Mouse (Mus musculus) lung, embryonic 15.5 days (tissue): Measurements from ENCODE around the gene Boc. TPM values are rescaled to one million over a fixed set of nuclear protein-coding genes. Genes with fewer than 3 reads are reported as not detected.
A peak's percentile ranks its signal among the peaks of the same experiment; 100 is the strongest.

Source experiments
- ATAC-seq: fragments of 200-750 bp; cut with Nextera tagmentation; 2 replicates; pipeline ENCODE4 v1.8.0; 2017; ENCODE audit warnings: moderate number of reproducible peaks, borderline replicate concordance; ENCODE audit not compliant: low FRiP score, low TSS enrichment; ENCODE audit errors: extremely low read depth
- H3K27ac ChIP-seq: fragments of 300-500 bp; sonication (generic); 2 replicates; pipeline ENCODE4 v1.5.1; 2015; ENCODE audit warnings: moderate library complexity, mild to moderate bottlenecking, inconsistent platforms
- H3K27me3 ChIP-seq: fragments of 300-500 bp; sonication (generic); 2 replicates; pipeline ENCODE4 v1.6.1; 2015; ENCODE audit warnings: inconsistent platforms
- H3K36me3 ChIP-seq: fragments of 300-500 bp; sonication (generic); 2 replicates; pipeline ENCODE4 v1.6.1; 2015; ENCODE audit warnings: inconsistent platforms
- H3K4me1 ChIP-seq: fragments of 300-500 bp; sonication (generic); 2 replicates; pipeline ENCODE4 v1.6.1; 2015; ENCODE audit warnings: inconsistent platforms
- H3K4me2 ChIP-seq: fragments of 300-500 bp; sonication (generic); 2 replicates; pipeline ENCODE4 v1.6.1; 2015; ENCODE audit warnings: inconsistent platforms, mild to moderate bottlenecking, moderate library complexity
- H3K4me3 ChIP-seq: fragments of 300-500 bp; sonication (generic); 2 replicates; pipeline ENCODE4 v1.5.1; 2015; ENCODE audit warnings: mild to moderate bottlenecking, inconsistent platforms
- H3K9ac ChIP-seq: fragments of 300-500 bp; sonication (generic); 2 replicates; pipeline ENCODE4 v1.6.1; 2015; ENCODE audit warnings: inconsistent platforms
- H3K9me3 ChIP-seq: fragments of 300-500 bp; sonication (generic); 2 replicates; pipeline ENCODE4 v1.6.1; 2016; ENCODE audit warnings: inconsistent platforms
- WGBS: fragments of 180-500 bp; shearing (Covaris S2); methylation state at CpG from one replicate; pipeline ENCODE4 v1.1.7; 2015; 5-methylcytosine and 5-hydroxymethylcytosine counted together
- polyA plus RNA-seq: library from polyadenylated mRNA; unstranded; fragments of >200 nt; fragmentation: Nextera tagmentation; extraction: Ambion mirVana; gene quantifications from 2 replicates; pipeline ENCODE4 v1.2.1, GENCODE M21; 2015

The Boc gene
- polyA plus RNA-seq, 1 experiment from 2014 or later: 29.9 TPM

DNA sequence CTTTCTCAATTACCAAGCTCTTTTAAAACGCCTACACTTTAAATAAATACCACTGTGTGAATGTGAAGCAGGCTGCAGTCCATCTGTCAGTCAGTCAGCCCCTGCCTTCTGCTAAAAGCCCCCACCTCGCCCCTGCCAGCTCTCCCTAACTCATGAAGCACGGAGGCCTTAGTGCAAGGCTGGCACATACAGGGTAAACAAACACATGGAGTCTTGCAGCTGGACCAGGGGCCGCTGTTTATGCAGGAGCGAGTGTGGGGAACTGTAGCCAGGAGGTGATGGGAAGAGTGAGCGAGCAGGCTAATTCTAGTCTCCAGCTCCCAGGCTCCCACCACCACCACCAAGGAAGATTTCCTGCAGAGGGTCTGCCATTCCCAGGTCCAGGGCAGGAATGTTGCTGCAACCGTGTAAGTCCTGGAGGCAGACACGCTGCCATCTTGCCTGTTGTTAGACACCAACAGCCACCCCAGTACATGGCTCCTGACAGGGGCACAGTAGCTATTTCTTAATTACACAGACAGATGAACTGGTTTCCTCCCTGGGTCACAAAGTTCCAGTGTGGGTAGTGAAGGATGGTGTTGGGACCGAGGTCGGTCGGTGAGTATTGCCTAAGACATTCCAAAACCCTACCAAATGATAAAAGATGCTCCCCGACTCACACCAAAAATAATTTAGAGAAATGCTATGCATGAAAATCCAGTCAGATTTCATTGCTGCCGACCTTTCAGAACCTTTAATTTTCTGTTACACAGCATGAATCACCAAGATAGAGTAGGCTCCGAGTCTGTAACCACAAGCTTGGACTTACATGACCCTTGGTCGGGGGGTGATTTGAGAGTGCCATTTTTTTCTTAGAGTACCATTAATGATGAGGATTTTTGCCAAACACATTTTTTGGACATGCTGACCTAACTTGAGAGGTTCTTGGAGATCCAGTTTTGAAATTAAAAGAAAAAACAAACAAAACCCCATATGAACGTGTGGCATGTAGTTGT is 20.0 kb downstream of the Boc start:
- Histone ChIP-seq H3K9ac (no peak overlapping the region), H3K27ac (peak overlapping the region; percentile 68), H3K4me3 (no peak overlapping the region), H3K4me1 (peaks cover 75% of the 10 kb centered on the region), H3K4me2 (peak overlapping the region; percentile 24), H3K9me3 (no peaks in the 10 kb centered on the region), H3K36me3 (no peaks in the 10 kb centered on the region), H3K27me3 (no peaks in the 10 kb centered on the region)
- peak; percentile 64 for ATAC-seq
- 30% methylated on average over 16 of the region's 16 CpGs for WGBS

DNA sequence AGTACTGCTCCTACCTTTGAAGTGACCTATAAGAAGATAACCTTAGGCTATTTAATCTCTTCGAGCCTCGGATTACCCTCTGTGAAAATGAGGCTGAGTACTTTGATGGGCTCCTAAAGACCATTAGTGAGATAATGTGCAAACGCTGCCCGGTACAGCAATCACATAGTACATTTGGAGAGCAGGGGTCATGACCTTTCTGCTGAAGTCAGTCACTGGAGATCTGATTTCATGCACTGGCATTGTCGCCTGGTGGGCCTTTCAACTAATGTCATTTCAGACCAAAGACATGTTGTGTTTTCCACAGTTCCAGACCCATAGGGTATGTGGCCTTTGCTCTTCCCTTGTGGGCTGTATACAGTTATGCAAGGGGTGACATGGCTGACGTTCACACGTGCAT is 24.6 kb downstream of the Boc start:
- no peak for ATAC-seq
- Histone ChIP-seq H3K4me1 (peaks cover 80% of the 10 kb centered on the region), H3K27me3 (no peaks in the 10 kb centered on the region), H3K36me3 (no peaks in the 10 kb centered on the region), H3K9me3 (no peaks in the 10 kb centered on the region), H3K4me2 (no peak overlapping the region), H3K27ac (no peak overlapping the region), H3K4me3 (no peak overlapping the region), H3K9ac (no peak overlapping the region)
- WGBS: 22% methylated on average over 7 of the region's 7 CpGs

DNA sequence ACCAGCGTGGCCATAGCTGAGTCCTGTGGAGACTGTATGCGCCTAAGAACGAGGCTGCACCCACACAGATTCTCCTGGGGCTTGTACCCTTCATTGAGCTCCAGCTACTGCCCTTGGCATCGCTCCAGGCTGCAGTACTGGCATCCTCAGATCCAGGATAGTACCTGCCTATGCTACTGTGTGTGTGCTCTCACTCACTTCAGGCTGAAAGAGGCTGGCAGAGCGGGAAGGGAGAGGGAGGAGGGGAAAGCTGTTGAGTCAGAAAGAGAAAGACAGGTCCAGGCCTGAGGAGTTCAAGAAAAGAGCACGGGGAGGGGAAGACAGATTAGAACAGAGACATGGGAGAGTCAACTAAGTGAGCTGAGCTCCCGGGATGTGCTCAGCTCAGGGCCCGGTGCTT is 25.2 kb downstream of the Boc start:
- Histone ChIP-seq H3K4me2 (no peak overlapping the region), H3K27ac (no peak overlapping the region), H3K4me1 (peaks cover 79% of the 10 kb centered on the region), H3K36me3 (no peaks in the 10 kb centered on the region), H3K27me3 (no peaks in the 10 kb centered on the region), H3K9me3 (no peaks in the 10 kb centered on the region), H3K9ac (no peak overlapping the region), H3K4me3 (no peak overlapping the region)
- 31% methylated on average over 8 of the region's 8 CpGs for WGBS
- no peak for ATAC-seq

DNA sequence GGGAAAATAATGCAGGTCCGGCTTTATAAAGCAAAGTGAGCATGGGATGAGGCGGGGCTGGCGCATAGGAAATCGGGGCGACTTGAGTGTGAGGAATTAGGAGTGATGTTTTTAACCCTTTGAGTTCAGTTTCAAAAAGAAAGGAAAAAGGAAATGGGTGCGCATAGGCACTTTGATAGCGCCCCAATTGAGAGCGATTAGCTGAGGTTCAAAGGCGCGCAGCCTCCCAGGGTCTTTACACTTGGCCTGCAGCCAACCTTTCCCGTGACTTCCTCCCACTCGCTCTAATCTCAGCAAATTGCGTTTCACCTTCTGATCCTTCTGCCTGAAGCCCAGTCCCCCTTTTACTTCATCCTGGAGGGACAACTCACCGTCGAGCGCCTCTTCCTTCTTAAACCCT is 25.8 kb downstream of the Boc start:
- 29% methylated on average over 16 of the region's 16 CpGs for WGBS
- Histone ChIP-seq H3K4me1 (peaks cover 80% of the 10 kb centered on the region), H3K36me3 (no peaks in the 10 kb centered on the region), H3K9ac (no peak overlapping the region), H3K4me2 (0 out of 2 replicates have a peak overlapping the region, but pooled peaks have one; percentile 6), H3K4me3 (no peak overlapping the region), H3K27me3 (no peaks in the 10 kb centered on the region), H3K9me3 (no peaks in the 10 kb centered on the region), H3K27ac (no peak overlapping the region)
- no peak for ATAC-seq

DNA sequence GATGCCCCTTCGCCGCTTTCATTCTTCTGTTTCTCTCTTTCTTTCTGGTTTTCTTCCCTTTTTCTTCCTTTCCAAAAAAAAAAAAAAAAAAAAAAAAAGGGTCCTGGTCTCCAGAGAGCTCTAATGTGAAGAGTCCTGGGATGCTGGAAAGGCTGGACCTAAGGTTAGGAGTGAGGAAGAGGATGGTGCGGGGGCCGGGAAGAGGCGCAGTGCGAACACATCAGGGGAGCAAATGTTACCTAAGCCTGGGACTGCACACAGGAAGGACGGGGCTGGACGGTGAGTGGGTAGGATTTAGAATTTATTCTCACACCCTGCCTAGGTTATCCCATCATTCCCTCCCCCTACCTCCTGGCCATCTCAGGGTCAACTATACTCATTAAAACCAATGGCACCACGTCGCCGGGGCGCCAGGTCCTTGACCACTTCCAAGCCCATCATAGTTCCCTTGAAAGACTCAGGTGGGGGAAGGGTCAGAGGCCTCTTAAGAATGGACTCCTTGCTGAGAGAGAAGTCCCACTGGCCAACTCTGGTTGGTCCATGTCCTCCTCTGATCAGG is 27.4 kb downstream of the Boc start:
- Histone ChIP-seq H3K9me3 (no peaks in the 10 kb centered on the region), H3K4me2 (peak overlapping the region; percentile 44), H3K27ac (no peak overlapping the region), H3K27me3 (no peaks in the 10 kb centered on the region), H3K4me3 (no peak overlapping the region), H3K4me1 (peaks cover 88% of the 10 kb centered on the region), H3K9ac (no peak overlapping the region), H3K36me3 (no peaks in the 10 kb centered on the region)
- ATAC-seq: no peak
- 43% methylated on average over 12 of the region's 12 CpGs for WGBS

DNA sequence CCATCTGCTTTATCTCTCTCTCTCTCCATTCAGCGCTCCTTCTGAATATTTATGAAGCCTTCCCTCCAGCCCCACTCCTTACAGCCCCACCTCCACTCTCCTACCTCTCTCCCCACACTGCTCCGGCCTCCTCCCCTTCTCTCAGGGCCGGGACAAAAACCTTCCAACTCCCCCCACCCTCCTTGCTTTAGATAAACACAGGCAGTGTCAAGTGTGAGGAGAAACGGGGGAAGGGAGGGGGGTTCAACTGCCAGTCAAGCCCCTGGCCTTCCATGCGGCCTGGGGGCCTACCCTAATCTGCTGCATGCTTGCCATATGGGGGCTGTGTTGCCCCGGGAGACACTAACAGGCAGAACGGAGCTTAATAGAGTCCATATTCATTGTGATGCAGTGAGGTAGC is 27.9 kb downstream of the Boc start:
- Histone ChIP-seq H3K4me2 (peak overlapping the region; percentile 44), H3K9ac (no peak overlapping the region), H3K4me1 (peaks cover 83% of the 10 kb centered on the region), H3K9me3 (no peaks in the 10 kb centered on the region), H3K4me3 (peak overlapping the region; percentile 2; the same call in 1 of the 2 replicates), H3K27ac (no peak overlapping the region), H3K36me3 (no peaks in the 10 kb centered on the region), H3K27me3 (no peaks in the 10 kb centered on the region)
- WGBS: 3% methylated on average over 7 of the region's 7 CpGs
- peak; percentile 44; the same call in 1 of the 2 replicates for ATAC-seq

DNA sequence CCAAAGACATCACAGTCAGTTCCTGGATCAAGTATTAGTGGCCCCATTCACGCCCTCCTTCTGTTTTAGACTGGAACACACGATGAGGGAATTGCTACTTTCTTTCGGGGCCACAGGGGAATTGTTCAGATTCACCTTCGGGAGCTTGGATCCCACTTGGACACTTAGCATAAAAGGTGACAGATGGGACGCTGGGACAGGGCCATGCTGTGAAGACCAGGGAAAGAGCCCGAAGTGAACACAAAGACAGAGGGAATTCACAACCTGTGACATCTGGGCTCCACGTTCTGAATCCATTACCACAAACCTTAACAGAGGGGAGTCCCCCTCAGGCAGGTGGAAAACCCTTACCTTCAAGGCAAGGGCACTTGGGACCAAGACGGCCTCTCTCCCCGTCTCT is 28.5 kb downstream of the Boc start:
- no peak for ATAC-seq
- Histone ChIP-seq H3K27ac (no peak overlapping the region), H3K4me1 (peaks cover 77% of the 10 kb centered on the region), H3K36me3 (no peaks in the 10 kb centered on the region), H3K4me3 (no peak overlapping the region), H3K27me3 (no peaks in the 10 kb centered on the region), H3K9me3 (no peaks in the 10 kb centered on the region), H3K9ac (no peak overlapping the region), H3K4me2 (peak overlapping the region; percentile 44)
- 38% methylated on average over 9 of the region's 9 CpGs for WGBS

- Histone ChIP-seq H3K9me3 (no peaks in the 10 kb centered on the region), H3K9ac (no peak overlapping the region), H3K36me3 (no peaks in the 10 kb centered on the region), H3K4me2 (no peak overlapping the region), H3K4me3 (no peak overlapping the region), H3K27me3 (no peaks in the 10 kb centered on the region), H3K4me1 (peaks cover 72% of the 10 kb centered on the region), H3K27ac (no peak overlapping the region)
- no peak for ATAC-seq
- 46% methylated on average over 8 of the region's 8 CpGs for WGBS
Measured at GRCm38 (mm10) chr16:44529691-44530090, 29.0 kb downstream of the Boc start.

- 91% methylated on average over 7 of the region's 7 CpGs for WGBS
- H3K4me2 ChIP-seq: no peak overlapping the region
- ATAC-seq: no peak
- H3K4me3 ChIP-seq: no peak overlapping the region
- H3K36me3 ChIP-seq: no peaks in the 10 kb centered on the region
- no peak overlapping the region for H3K9ac ChIP-seq
- no peaks in the 10 kb centered on the region for H3K27me3 ChIP-seq
- no peaks in the 10 kb centered on the region for H3K9me3 ChIP-seq
- peaks cover 65% of the 10 kb centered on the region for H3K4me1 ChIP-seq
- no peak overlapping the region for H3K27ac ChIP-seq
Measured at GRCm38 (mm10) chr16:44528955-44529354, 29.7 kb downstream of the Boc start.

DNA sequence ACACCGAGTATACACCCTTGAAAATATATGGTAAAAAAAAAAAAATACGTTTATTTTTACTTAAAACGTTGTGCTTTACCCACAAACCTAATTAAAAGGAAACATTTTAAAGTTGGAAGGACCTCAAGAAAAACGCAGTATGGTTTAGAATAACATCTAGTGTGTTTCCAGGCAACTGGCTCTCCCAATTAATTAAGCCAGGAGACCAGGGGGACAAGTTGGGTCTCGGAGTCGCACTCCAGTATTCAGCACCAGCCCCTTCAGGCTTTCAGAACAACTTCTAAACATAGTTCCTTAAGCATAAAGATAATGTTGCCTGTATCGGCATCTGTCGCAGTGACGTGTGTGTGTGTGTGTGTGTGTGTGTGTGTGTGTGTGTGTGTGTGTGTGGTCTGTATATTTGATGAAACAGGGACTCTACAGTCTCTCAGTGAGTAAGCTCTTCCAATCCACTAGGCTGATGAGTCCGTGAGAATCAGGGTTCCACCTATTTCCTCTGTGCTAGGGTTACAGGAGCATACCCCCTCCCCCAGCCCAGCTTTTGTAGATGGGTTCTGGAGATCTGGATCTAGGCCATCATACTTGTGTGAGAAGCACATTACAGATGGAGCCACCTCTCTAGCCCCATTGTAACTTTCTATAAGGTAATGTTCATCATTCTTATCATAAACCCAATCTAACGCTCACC is 31.3 kb downstream of the Boc start:
- no peak overlapping the region for H3K9ac ChIP-seq
- H3K27me3 ChIP-seq: no peaks in the 10 kb centered on the region
- peaks cover 49% of the 10 kb centered on the region for H3K4me1 ChIP-seq
- 35% methylated on average over 11 of the region's 11 CpGs for WGBS
- ATAC-seq: no peak
- no peak overlapping the region for H3K4me3 ChIP-seq
- no peaks in the 10 kb centered on the region for H3K36me3 ChIP-seq
- no peak overlapping the region for H3K4me2 ChIP-seq
- no peaks in the 10 kb centered on the region for H3K9me3 ChIP-seq
- 0 out of 2 replicates have a peak overlapping the region, but pooled peaks have one; percentile 4 for H3K27ac ChIP-seq

DNA sequence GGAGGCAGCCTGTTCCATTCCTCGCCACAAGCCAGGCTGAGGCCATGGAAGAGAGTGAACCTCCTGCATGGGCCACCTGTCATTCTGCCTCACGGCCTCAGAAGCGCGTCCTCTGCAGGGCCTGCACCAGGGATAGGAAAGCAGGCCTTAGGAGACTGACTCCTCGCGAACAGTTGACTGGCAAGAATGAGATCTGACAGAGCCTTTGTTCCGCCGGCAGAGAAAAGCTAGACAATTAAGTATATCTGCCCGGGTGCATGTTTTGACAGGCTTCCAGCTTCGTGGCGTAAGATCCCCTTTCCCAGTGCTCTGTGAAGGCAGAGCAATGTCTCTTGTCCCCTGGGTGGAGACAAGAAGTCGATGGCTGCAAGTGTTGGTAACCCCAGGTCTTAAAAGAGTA is 32.0 kb downstream of the Boc start:
- Histone ChIP-seq H3K4me3 (no peak overlapping the region), H3K9me3 (no peaks in the 10 kb centered on the region), H3K4me1 (peaks cover 45% of the 10 kb centered on the region), H3K9ac (no peak overlapping the region), H3K27me3 (no peaks in the 10 kb centered on the region), H3K4me2 (no peak overlapping the region), H3K36me3 (no peaks in the 10 kb centered on the region), H3K27ac (peak overlapping the region; percentile 37; the same call in 1 of the 2 replicates)
- no peak for ATAC-seq
- WGBS: 20% methylated on average over 12 of the region's 12 CpGs

GRCm38 (mm10) chr16:44526044-44526443 is 32.7 kb downstream of the Boc start:
- H3K4me3 ChIP-seq: no peak overlapping the region
- H3K36me3 ChIP-seq: peaks cover 1% of the 10 kb centered on the region
- no peaks in the 10 kb centered on the region for H3K9me3 ChIP-seq
- no peak for ATAC-seq
- WGBS: 80% methylated on average over 1 of the region's 1 CpGs
- no peak overlapping the region for H3K9ac ChIP-seq
- peaks cover 38% of the 10 kb centered on the region for H3K4me1 ChIP-seq
- H3K27ac ChIP-seq: no peak overlapping the region
- no peaks in the 10 kb centered on the region for H3K27me3 ChIP-seq
- H3K4me2 ChIP-seq: no peak overlapping the region
